Mouse (Mus musculus) kidney, adult 2 months (tissue): ENCODE measurements around the gene Sec24c.

ENCODE experiments used
- CTCF ChIP-seq: fragments of 200-500 bp; conservative IDR thresholded peaks from 2 replicates; pipeline ENCODE4 v1.5.1; 2011; ENCODE audit warnings: low read depth, mild to moderate bottlenecking, control low read depth, low read length, moderate library complexity, mixed read lengths; ENCODE audit not compliant: insufficient read depth, insufficient read length
- POLR2A ChIP-seq: fragments of 200-500 bp; IDR thresholded peaks from one replicate; pipeline ENCODE4 v1.6.1; 2011; ENCODE audit warnings: low read depth, low read length, control low read depth

DNA sequence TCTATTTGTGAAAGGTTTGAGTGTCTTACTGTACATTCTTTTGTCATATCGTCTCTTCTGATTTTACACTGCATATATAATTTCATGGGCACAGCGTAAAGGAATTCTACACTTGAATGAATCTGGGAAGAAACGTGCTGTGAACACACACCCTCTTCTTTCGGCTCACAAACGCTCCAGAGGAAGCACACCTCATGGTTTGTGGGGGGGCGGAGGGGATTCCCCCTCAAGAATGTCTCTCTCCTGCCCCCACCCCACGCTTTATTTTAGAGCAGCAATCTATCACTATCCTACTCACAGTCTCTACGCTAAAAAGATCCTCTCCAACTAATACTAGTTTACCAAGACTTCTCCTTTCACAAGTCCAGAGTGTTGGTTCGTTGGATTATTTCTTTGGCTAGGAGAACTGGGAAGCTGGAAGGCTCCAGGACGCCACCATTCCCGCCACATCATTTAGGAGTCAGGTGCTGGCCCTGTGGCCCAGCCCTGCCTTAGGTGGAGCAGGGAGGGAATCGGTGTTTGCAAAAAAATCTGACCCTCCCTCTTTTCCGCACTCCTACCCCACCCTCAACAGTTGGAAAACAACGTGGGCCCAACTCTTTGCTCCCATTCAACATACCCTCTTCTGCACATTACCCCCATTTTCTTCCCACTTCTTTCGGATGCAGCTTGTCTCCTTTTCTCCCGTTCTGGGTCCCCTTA, 34.0 kb upstream of the Sec24c start:
- TF ChIP-seq CTCF, result no peak
- no peak for TF ChIP-seq POLR2A
